Mouse (Mus musculus): Measurements from ENCODE around the gene Gprc5b.

GRCm38 (mm10) chr7:118929601-118930311 lies 65.3 kb downstream of the Gprc5b start:
- TF ChIP-seq CTCF (IDR thresholded peaks at IDR 0.05; ENCODE audit: low read depth, low read length) (no peak), POLR2A (IDR thresholded peaks at IDR 0.05; ENCODE audit: extremely low read depth, insufficient read depth, low read length) (no peak)

All from liver, adult 2 months (tissue).